Mouse (Mus musculus): ENCODE measurements around the gene Sapcd2. TPM values are rescaled to one million over a fixed set of nuclear protein-coding genes. Genes with fewer than 3 reads are reported as not detected.

Sapcd2 gene
- polyA plus RNA-seq, 1 experiment from 2014 or later = 37.6 TPM

DNA sequence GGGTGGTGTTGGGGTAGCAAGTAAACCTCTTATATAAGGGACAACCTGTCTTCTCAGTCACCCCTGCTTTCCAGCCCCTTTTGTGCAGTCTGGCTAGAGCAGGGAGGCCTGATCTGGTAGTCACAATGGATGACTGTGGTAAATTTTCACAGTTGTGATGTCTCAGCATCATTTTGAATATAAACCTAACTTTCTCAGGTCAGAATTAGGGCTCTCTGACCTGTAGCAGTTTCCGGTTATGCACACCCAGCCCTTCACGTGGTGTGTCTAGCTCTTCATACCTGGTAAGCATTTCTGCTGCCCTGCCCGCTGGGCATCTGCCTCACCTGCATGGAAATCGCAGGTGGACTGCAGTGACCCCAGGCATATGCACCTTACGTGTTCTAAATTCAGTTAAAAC lies 55.1 kb downstream of the Sapcd2 start:
- H3K27me3 ChIP-seq (replicated peaks) = peaks cover 24% of the 10 kb centered on the region; the same call in 1 of the 2 replicates
- no peak overlapping the region for H3K4me3 ChIP-seq (replicated peaks)

More for the DNA sequence above, 55.1 kb downstream of the Sapcd2 start:
- ATAC-seq (ENCODE audit: insufficient read depth, low FRiP score, low read depth) = no peak
- H3K36me3 ChIP-seq = no peaks in the 10 kb centered on the region
- H3K27ac ChIP-seq = no peak overlapping the region
- WGBS = 84% methylated on average over 5 of the region's 5 CpGs
- H3K4me1 ChIP-seq = peaks cover 5% of the 10 kb centered on the region; the same call in 1 of the 2 replicates
- no peak overlapping the region for H3K4me2 ChIP-seq
- H3K9me3 ChIP-seq = no peaks in the 10 kb centered on the region
- no peak overlapping the region for H3K9ac ChIP-seq

Other genes with a start within 250 kb of the Sapcd2 start
- 16.9 and 17.1 TPM in 2 replicates for gene Nrarp, start 191.6 kb upstream of the Sapcd2 start, polyA plus RNA-seq (2015; fragmentation: Nextera tagmentation; extraction: Ambion mirVana)
- 15.5 and 17.2 TPM in 2 replicates for gene Tor4a, start 175.4 kb upstream of the Sapcd2 start, polyA plus RNA-seq (2015; fragmentation: Nextera tagmentation; extraction: Ambion mirVana)
- 105 and 106 TPM in 2 replicates for gene Nelfb, start 160.8 kb upstream of the Sapcd2 start, polyA plus RNA-seq (2015; fragmentation: Nextera tagmentation; extraction: Ambion mirVana)
- 0.18 TPM in 1 of 2 replicates, not detected in the other for gene Stpg3, start 157.7 kb upstream of the Sapcd2 start, polyA plus RNA-seq (2015; fragmentation: Nextera tagmentation; extraction: Ambion mirVana)
- gene Fam166a, start 153.6 kb upstream of the Sapcd2 start, polyA plus RNA-seq (2015; fragmentation: Nextera tagmentation; extraction: Ambion mirVana) = 0.92 and 1.5 TPM in 2 replicates
- gene Tubb4b, start 147.6 kb upstream of the Sapcd2 start, polyA plus RNA-seq (2015; fragmentation: Nextera tagmentation; extraction: Ambion mirVana) = 607 and 620 TPM in 2 replicates
- 0.65 and 0.86 TPM in 2 replicates for gene Slc34a3, start 138.0 kb upstream of the Sapcd2 start, polyA plus RNA-seq (2015; fragmentation: Nextera tagmentation; extraction: Ambion mirVana)
- gene Rnf224, start 135.5 kb upstream of the Sapcd2 start, polyA plus RNA-seq (2015; fragmentation: Nextera tagmentation; extraction: Ambion mirVana) = 0.10 and 0.13 TPM in 2 replicates
- gene Rnf208, start 130.1 kb upstream of the Sapcd2 start, polyA plus RNA-seq (2015; fragmentation: Nextera tagmentation; extraction: Ambion mirVana) = 13.7 and 13.8 TPM in 2 replicates
- gene Cysrt1, start 129.9 kb upstream of the Sapcd2 start, polyA plus RNA-seq (2015; fragmentation: Nextera tagmentation; extraction: Ambion mirVana) = 7.9 and 22.2 TPM in 2 replicates
- 5.7 and 7.2 TPM in 2 replicates for gene AL732309.1, start 125.5 kb upstream of the Sapcd2 start, polyA plus RNA-seq (2015; fragmentation: Nextera tagmentation; extraction: Ambion mirVana)
- gene Tmem203, start 116.9 kb upstream of the Sapcd2 start, polyA plus RNA-seq (2015; fragmentation: Nextera tagmentation; extraction: Ambion mirVana) = 24.4 and 25.1 TPM in 2 replicates
- gene Tprn, start 109.7 kb upstream of the Sapcd2 start, polyA plus RNA-seq (2015; fragmentation: Nextera tagmentation; extraction: Ambion mirVana) = 16.8 and 17.7 TPM in 2 replicates
- gene Ssna1, start 99.9 kb upstream of the Sapcd2 start, polyA plus RNA-seq (2015; fragmentation: Nextera tagmentation; extraction: Ambion mirVana) = 209 TPM in 2 replicates
- 108 and 114 TPM in 2 replicates for gene Anapc2, start 99.8 kb upstream of the Sapcd2 start, polyA plus RNA-seq (2015; fragmentation: Nextera tagmentation; extraction: Ambion mirVana)
- not detected in 2 replicates for gene Tmem210, start 84.2 kb upstream of the Sapcd2 start, polyA plus RNA-seq (2015; fragmentation: Nextera tagmentation; extraction: Ambion mirVana)
- gene Lrrc26, start 82.4 kb upstream of the Sapcd2 start, polyA plus RNA-seq (2015; fragmentation: Nextera tagmentation; extraction: Ambion mirVana) = 4.4 and 6.9 TPM in 2 replicates
- gene Grin1, start 53.1 kb upstream of the Sapcd2 start, polyA plus RNA-seq (2015; fragmentation: Nextera tagmentation; extraction: Ambion mirVana) = 1.3 and 1.9 TPM in 2 replicates
- gene Man1b1, start 40.0 kb upstream of the Sapcd2 start, polyA plus RNA-seq (2015; fragmentation: Nextera tagmentation; extraction: Ambion mirVana) = 46.4 and 54.6 TPM in 2 replicates
- gene Dpp7, start 16.0 kb upstream of the Sapcd2 start, polyA plus RNA-seq (2015; fragmentation: Nextera tagmentation; extraction: Ambion mirVana) = 21.5 and 22.6 TPM in 2 replicates
- 41.1 and 46.1 TPM in 2 replicates for gene Uap1l1, start 6.6 kb upstream of the Sapcd2 start, polyA plus RNA-seq (2015; fragmentation: Nextera tagmentation; extraction: Ambion mirVana)
- gene Entpd2, start 23.6 kb downstream of the Sapcd2 start, polyA plus RNA-seq (2015; fragmentation: Nextera tagmentation; extraction: Ambion mirVana) = 10.1 and 13.0 TPM in 2 replicates
- gene Npdc1, start 27.0 kb downstream of the Sapcd2 start, polyA plus RNA-seq (2015; fragmentation: Nextera tagmentation; extraction: Ambion mirVana) = 47.0 and 49.6 TPM in 2 replicates
- gene Fut7, start 50.9 kb downstream of the Sapcd2 start, polyA plus RNA-seq (2015; fragmentation: Nextera tagmentation; extraction: Ambion mirVana) = 0.17 and 0.30 TPM in 2 replicates
- 3.9 and 4.8 TPM in 2 replicates for gene Abca2, start 56.4 kb downstream of the Sapcd2 start, polyA plus RNA-seq (2015; fragmentation: Nextera tagmentation; extraction: Ambion mirVana)
- gene Clic3, start 84.5 kb downstream of the Sapcd2 start, polyA plus RNA-seq (2015; fragmentation: Nextera tagmentation; extraction: Ambion mirVana) = 11.9 and 26.5 TPM in 2 replicates
- gene Paxx, start 88.8 kb downstream of the Sapcd2 start, polyA plus RNA-seq (2015; fragmentation: Nextera tagmentation; extraction: Ambion mirVana) = 35.3 and 37.4 TPM in 2 replicates
- gene Ptgds, start 97.7 kb downstream of the Sapcd2 start, polyA plus RNA-seq (2015; fragmentation: Nextera tagmentation; extraction: Ambion mirVana) = 6.8 and 7.5 TPM in 2 replicates
- gene Lcn12, start 121.6 kb downstream of the Sapcd2 start, polyA plus RNA-seq (2015; fragmentation: Nextera tagmentation; extraction: Ambion mirVana) = not detected in 2 replicates
- gene Fbxw5, start 128.4 kb downstream of the Sapcd2 start, polyA plus RNA-seq (2015; fragmentation: Nextera tagmentation; extraction: Ambion mirVana) = 64.4 and 71.4 TPM in 2 replicates
- 8.3 and 8.6 TPM in 2 replicates for gene C8g, start 129.4 kb downstream of the Sapcd2 start, polyA plus RNA-seq (2015; fragmentation: Nextera tagmentation; extraction: Ambion mirVana)
- gene Traf2, start 174.6 kb downstream of the Sapcd2 start, polyA plus RNA-seq (2015; fragmentation: Nextera tagmentation; extraction: Ambion mirVana) = 29.4 and 31.2 TPM in 2 replicates
- 371 and 375 TPM in 2 replicates for gene Edf1, start 185.5 kb downstream of the Sapcd2 start, polyA plus RNA-seq (2015; fragmentation: Nextera tagmentation; extraction: Ambion mirVana)
- 74.5 and 104 TPM in 2 replicates for gene Mamdc4, start 202.5 kb downstream of the Sapcd2 start, polyA plus RNA-seq (2015; fragmentation: Nextera tagmentation; extraction: Ambion mirVana)
- gene Phpt1, start 202.9 kb downstream of the Sapcd2 start, polyA plus RNA-seq (2015; fragmentation: Nextera tagmentation; extraction: Ambion mirVana) = 144 and 151 TPM in 2 replicates
- 1.0 and 1.1 TPM in 2 replicates for gene Ajm1, start 209.4 kb downstream of the Sapcd2 start, polyA plus RNA-seq (2015; fragmentation: Nextera tagmentation; extraction: Ambion mirVana)
- gene Rabl6, start 236.2 kb downstream of the Sapcd2 start, polyA plus RNA-seq (2015; fragmentation: Nextera tagmentation; extraction: Ambion mirVana) = 64.2 and 65.6 TPM in 2 replicates
- gene Ccdc183, start 245.4 kb downstream of the Sapcd2 start, polyA plus RNA-seq (2015; fragmentation: Nextera tagmentation; extraction: Ambion mirVana) = 0.19 and 0.21 TPM in 2 replicates
- gene Tmem141, start 249.7 kb downstream of the Sapcd2 start, polyA plus RNA-seq (2015; fragmentation: Nextera tagmentation; extraction: Ambion mirVana) = 24.3 and 25.0 TPM in 2 replicates

Data from stomach, embryonic 15.5 days (tissue).